Mouse (Mus musculus) monocyte, adult 2 months (primary cell): Measurements from ENCODE around the gene Sumo1.

Source experiments
- DNase-seq, 2 experiments: peaks; one replicate each; pipeline ENCODE4 v3.0.0; 2022; ENCODE audit warnings: low spot score in 2 of 2, low read depth in 1 of 2

Sumo1 gene

DNA sequence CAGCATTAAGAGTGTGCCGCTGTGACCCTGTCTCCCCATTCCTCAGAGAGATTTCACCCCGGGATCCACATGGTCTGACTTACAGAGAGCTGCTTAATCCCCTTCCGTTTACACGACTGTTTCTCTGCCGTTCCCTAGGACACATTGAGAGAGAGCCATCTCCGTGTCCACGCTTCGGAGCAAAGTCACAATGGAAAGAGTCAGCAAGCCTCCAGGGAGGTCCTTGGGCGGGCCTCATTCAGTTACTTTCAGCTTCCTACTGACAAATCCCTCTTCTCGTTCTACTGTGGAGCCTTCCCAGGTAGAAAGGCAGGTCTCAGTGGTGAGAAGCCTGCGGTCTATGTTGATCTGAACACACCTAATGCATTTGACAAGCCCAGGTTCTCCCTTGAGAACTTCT is 119.6 kb downstream of the Sumo1 start:
- no peak for DNase-seq

DNA sequence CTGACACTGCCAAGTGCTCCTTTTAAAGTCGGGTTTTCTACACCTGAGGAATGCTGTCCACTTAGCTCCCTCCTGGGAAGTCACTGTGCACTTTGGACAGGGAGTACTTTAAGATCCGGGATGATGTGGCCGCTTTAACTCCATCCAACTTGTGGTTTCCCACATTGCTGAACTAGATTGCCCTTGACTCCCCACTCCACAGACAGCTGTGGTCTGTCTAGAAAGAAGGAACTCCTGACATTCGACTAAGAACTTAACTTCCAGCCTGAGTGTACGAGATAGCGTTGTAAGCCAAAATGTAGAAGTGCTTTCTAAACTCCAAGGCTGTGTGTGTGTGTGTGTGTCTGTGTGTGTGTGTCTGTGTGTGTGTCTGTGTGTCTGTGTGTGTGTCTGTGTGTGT is 120.4 kb downstream of the Sumo1 start:
- DNase-seq = no peak

DNA sequence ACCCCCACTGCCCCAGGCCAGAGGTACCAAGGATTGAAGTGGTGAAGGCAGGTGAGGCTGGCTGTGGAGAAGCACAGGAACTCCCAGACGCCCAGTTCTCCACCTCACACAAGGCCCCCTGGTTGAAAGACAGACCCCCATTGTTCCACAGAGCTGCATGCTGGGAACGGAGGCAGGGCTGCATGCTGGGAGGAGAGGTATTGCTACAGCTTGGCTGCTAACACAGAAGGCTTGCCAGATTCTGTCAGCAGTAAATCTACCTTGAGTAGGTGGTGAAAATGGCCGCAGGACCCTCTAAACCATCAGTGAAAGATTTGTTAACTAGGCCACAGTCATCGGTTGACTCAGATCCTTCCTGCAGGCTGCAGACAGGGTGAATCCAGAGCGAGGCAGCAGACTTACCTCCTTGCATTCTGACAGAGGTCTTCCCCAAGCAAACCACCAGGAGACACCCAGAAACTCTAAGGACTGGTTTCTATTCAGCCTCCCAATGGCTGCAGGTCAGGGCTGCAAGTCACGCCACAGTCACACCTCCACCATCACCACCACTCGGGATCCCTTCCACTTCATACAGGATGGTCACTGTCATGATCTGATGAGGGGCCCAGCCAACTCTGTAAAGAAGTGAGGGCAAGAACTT is 121.5 kb downstream of the Sumo1 start:
- DNase-seq = no peak

DNA sequence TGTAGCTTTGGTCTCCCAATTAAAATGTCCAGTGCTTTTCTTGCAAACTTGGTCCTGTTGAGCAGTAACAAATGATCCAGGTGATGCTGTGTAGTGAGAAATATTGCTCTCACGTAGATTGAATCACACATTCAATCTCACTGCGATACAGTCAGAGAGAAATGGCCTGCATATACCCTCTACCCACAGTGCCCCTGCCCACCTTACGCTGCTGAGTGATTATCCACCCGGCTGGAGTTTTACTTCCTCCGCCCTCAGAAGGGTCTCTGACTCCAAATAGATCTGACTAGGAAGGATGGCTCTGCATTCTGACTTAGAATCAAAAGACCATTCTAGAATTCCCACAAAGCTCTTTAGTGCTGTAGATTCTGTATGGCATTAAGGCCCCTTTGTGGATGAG is 122.1 kb downstream of the Sumo1 start:
- no peak for DNase-seq

DNA sequence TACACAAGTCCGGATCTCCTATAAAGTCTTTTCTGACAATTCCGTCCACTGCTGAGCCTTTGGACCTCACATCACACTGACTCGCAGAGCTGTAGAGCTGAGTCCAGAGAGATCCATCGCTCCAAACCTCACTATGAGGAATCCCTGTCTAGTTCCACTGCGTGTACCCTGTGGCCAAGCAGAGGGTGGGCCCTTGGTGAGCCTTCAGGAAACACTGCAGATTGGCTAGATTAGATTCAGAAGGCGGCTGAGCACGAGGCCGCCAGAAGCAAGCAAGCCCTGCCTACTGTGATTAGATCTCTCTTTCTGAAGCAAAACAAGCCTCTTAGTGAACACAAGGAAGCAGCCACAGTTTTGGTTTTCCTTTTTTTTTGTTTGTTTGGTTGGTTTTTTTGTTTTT is 126.7 kb downstream of the Sumo1 start:
- no peak for DNase-seq

DNA sequence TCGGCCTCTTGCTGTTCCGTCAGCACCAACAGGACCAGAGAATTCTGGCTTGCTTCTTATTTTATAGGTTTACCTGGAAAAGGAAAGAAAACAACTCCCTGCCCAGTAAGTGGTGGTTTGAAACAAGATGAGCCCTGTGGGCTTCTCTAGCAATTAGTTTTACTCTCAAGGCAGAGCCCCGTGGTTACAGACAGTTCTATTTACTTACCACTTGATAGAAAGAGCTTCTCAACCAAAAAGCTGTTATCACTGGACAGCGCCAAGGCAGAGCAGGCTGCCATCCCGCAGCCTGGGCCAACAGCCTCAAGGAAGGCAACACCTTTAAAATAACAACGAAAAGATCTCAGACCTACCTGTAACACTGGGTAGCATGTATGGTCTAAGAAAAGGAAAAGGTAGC is 128.4 kb downstream of the Sumo1 start:
- DNase-seq = no peak

DNA sequence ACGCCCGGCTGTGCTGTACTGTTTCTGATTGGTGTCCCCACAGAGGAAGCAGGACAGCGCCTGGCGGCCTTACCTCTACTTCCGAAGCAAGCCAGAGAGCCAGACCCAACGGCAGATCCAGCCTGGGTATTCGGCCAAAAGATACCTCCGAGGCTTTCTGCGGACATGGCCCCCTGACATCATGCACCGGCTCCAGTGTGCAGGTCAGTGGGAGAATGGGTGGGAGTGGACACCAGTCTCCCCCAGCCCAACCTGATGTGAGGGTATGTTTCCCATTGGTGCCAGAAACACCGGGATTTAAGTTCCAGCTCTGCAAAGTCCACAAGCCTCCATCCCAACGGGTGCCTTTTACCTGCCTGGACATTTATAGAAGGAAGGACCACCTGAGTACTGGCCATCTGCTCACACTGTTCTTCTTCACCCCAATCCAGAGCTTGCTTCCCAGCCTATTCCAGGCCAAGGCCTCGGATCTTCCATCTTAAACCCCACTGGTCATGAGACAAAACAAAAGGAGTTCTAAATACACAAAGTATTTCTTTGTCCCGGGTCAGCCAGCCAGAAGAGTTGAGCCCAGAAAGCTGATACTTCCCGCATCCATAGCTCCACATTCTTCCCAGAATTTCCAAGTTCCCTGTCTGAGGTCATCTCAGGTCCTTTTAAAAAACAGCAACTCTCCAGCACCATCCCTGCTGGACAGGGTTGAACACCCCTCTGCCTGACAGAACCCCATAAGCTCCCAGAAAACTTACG is 129.2 kb downstream of the Sumo1 start:
- DNase-seq = no peak

DNA sequence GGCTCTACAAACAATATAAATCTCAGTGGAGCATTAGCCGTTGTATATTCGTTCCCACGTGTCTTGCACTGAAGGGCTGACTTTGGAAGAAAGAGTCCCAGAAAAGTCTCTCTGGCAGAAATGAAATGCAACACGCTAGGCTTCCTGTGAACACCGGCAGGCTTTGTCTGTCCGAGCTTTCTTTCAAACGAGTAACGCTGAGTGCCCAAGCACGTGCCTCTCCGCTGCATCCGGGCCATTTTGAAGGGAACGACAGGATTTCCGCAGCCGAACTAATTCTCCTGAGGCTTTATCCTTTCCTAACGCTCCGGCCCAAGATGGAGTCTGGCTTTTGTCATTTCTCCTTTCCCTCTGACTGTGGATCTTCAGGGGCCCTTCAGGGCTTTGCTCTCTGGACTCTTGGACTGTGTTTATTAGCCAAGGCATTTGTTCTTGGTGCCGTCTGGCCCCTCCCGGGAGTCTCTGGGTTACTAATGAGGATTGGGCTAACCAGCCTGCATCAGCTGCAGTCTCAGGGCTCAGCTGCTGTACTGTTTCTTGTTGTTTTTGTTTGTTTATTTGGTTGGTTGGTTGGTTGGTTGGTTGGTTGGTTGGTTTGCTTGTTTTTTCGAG is 130.0 kb downstream of the Sumo1 start:
- DNase-seq = no peak

DNA sequence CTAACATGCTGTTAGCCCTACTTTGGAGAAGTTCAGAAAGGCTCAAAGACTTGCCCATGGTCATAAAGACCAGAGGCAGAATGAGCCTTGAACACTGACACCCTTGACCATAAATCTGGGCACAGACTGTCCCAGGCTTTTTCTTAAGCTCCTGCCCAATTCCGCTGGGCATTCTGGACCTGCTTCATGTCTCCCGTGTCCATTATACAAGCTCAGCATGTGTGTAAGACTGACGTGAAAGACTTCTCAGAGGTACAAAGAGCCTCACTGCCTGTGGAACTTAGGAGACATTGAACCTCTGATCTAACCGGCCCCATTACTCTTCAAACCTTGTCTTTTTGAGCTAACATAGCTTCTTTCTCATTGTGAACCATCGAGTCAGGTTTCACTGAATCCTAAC is 132.3 kb downstream of the Sumo1 start:
- DNase-seq = no peak
